28 mouse cellular contexts compared by ENCODE assay signal in the genomic region with DNA sequence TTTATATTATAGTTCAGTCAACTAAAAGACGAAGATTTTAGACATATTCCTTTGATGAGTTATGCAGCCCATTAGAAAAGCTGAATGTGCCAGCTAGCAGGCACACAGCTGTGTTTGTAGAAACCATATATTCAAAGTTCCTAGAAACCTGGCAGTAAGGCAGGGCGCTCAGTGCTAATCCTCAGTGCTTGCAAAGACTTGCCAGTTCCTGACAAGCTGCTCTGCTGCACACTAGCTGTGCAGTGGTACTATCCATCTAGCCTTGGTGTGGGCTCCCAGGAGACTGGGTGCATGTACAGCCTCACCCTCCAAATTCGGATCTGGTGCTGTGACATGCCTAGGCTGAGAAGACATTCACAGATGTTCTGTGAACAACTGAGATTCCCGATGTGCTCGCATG.
DNase-seq lines count a peak whose midpoint lies in the region; ATAC-seq and TF ChIP-seq lines count a peak whose summit lies in the region.
"Had no signal": no experiment of that assay in that cellular context is flagged by ENCODE, and none has a peak within 500 bp of the region (broad histone marks: within the 10 kb centered on the region; RNA-seq: fewer than 3 reads in every experiment).

No protein-coding gene starts in this region.

- H3K9ac ChIP-seq in forebrain, embryonic 15.5 days (replicated peaks): no peak overlapping the region
- H3K9ac ChIP-seq: embryonic facial prominence, embryonic 12.5 days; hindbrain, embryonic 13.5 days; kidney, embryonic 15.5 days; limb, embryonic 13.5 days; lung, embryonic 15.5 days had no signal

- no peaks in the 10 kb centered on the region for H3K27me3 ChIP-seq in forebrain, embryonic 15.5 days
- no peaks in the 10 kb centered on the region for H3K27me3 ChIP-seq in forebrain, embryonic 10.5 days (ENCODE audit: poor library complexity, severe bottlenecking)
- H3K27me3 ChIP-seq: embryonic facial prominence, embryonic 12.5 days; hindbrain, embryonic 13.5 days; kidney, embryonic 15.5 days; limb, embryonic 13.5 days; lung, embryonic 15.5 days had no signal

- no peak for TF ChIP-seq POLR2A in brain, embryonic 14.5 days (IDR thresholded peaks at IDR 0.05; ENCODE audit: borderline replicate concordance, extremely low read depth, insufficient read depth, insufficient read length, poor library complexity, severe bottlenecking)

- WGBS in forebrain, embryonic 15.5 days: 69% methylated on average over 5 of the region's 5 CpGs
- WGBS in forebrain, embryonic 10.5 days: 87% methylated on average over 5 of the region's 5 CpGs

- TF ChIP-seq CTCF in brain, embryonic 14.5 days (IDR thresholded peaks at IDR 0.05; ENCODE audit: borderline replicate concordance, extremely low read depth, insufficient read depth, insufficient read length): no peak

- no peaks in the 10 kb centered on the region for H3K36me3 ChIP-seq in forebrain, embryonic 15.5 days
- H3K36me3 ChIP-seq in forebrain, embryonic 10.5 days (replicated peaks): no peaks in the 10 kb centered on the region
- H3K36me3 ChIP-seq: embryonic facial prominence, embryonic 12.5 days; hindbrain, embryonic 13.5 days; kidney, embryonic 15.5 days; limb, embryonic 13.5 days; lung, embryonic 15.5 days had no signal

- H3K4me1 ChIP-seq in forebrain, embryonic 15.5 days: no peaks in the 10 kb centered on the region
- H3K4me1 ChIP-seq in forebrain, embryonic 10.5 days: no peaks in the 10 kb centered on the region
- H3K4me1 ChIP-seq: embryonic facial prominence, embryonic 12.5 days; hindbrain, embryonic 13.5 days; kidney, embryonic 15.5 days; limb, embryonic 13.5 days; lung, embryonic 15.5 days had no signal

- no peaks in the 10 kb centered on the region for H3K9me3 ChIP-seq in forebrain, embryonic 15.5 days
- H3K9me3 ChIP-seq in forebrain, embryonic 10.5 days: no peaks in the 10 kb centered on the region
- H3K9me3 ChIP-seq: embryonic facial prominence, embryonic 12.5 days; hindbrain, embryonic 13.5 days; kidney, embryonic 15.5 days; limb, embryonic 13.5 days; lung, embryonic 15.5 days had no signal

- ATAC-seq in forebrain, embryonic 15.5 days (replicated peaks): peak; percentile 63; the same call in 1 of the 2 replicates
- ATAC-seq: CD4-positive, CD25-positive, alpha-beta regulatory T cell, adult 4 months; inflammation-experienced regulatory T-cells, adult 6 months; midbrain, embryonic 16.5 days had no signal

- no peak overlapping the region for H3K27ac ChIP-seq in forebrain, embryonic 15.5 days (replicated peaks)
- H3K27ac ChIP-seq in forebrain, embryonic 10.5 days: no peak overlapping the region
- H3K27ac ChIP-seq: embryonic facial prominence, embryonic 12.5 days; hindbrain, embryonic 13.5 days; kidney, embryonic 15.5 days; limb, embryonic 13.5 days; lung, embryonic 15.5 days had no signal

- no peak overlapping the region for H3K4me2 ChIP-seq in forebrain, embryonic 15.5 days (replicated peaks)
- H3K4me2 ChIP-seq: embryonic facial prominence, embryonic 12.5 days; heart, embryonic 11.5 days; hindbrain, embryonic 13.5 days; kidney, embryonic 15.5 days; limb, embryonic 13.5 days; liver, embryonic 11.5 days; lung, embryonic 15.5 days; midbrain, embryonic 11.5 days had no signal

- H3K4me3 ChIP-seq in forebrain, embryonic 15.5 days: no peak overlapping the region
- H3K4me3 ChIP-seq in forebrain, embryonic 10.5 days: no peak overlapping the region
- H3K4me3 ChIP-seq: embryonic facial prominence, embryonic 12.5 days; hindbrain, embryonic 13.5 days; kidney, embryonic 15.5 days; limb, embryonic 13.5 days; lung, embryonic 15.5 days had no signal

- DNase-seq in forebrain, embryonic 10.5 days (ENCODE audit: extremely low spot score, low spot score): no peak
- peak; percentile 4 for DNase-seq in right cerebral cortex, adult 18-20 months
- DNase-seq in right cerebral cortex, postnatal 36 days (ENCODE audit: low spot score in 2 of 2): no peak
- peak; percentile 56 for DNase-seq in brain, embryonic 14.5 days (ENCODE audit: low read depth)
- DNase-seq in frontal cortex, adult 2 months (ENCODE audit: extremely low spot score in 1 of 2, low spot score in 1 of 2): peak; percentile 3 to 8
- DNase-seq in cerebellum, adult 11 months: no peak
- DNase-seq in adrenal gland, postnatal 14 days: no peak
- DNase-seq: adrenal gland, postnatal 36 days; cerebellum, adult 9-10 months; cerebellum, postnatal 36 days; gastrocnemius, postnatal 10 days; heart, postnatal 4 days; kidney, adult 11 months; kidney, postnatal 25 days; lung, postnatal 36 days; spleen, adult 18-20 months had no signal

Comparison
In these comparisons a context has a peak if more than half of its experiments do, and no peak if none do; other contexts are left out.
1. DNase-seq: peak in right cerebral cortex, adult 18-20 months (single experiment), brain, embryonic 14.5 days (single experiment) and frontal cortex, adult 2 months (2 of 2); none in forebrain, embryonic 10.5 days (single experiment), right cerebral cortex, postnatal 36 days (0 of 2), cerebellum, adult 11 months (single experiment) and adrenal gland, postnatal 14 days (single experiment).